Mouse (Mus musculus) monocyte, adult 2 months (primary cell): ENCODE results near the gene Cep89.
A peak's percentile ranks its signal among the peaks of the same experiment; 100 is the strongest.

ENCODE experiments used
- DNase-seq, 2 experiments: peaks; one replicate each; pipeline ENCODE4 v3.0.0; 2022; ENCODE audit warnings: low spot score in 2 of 2, low read depth in 1 of 2

The Cep89 gene

DNA sequence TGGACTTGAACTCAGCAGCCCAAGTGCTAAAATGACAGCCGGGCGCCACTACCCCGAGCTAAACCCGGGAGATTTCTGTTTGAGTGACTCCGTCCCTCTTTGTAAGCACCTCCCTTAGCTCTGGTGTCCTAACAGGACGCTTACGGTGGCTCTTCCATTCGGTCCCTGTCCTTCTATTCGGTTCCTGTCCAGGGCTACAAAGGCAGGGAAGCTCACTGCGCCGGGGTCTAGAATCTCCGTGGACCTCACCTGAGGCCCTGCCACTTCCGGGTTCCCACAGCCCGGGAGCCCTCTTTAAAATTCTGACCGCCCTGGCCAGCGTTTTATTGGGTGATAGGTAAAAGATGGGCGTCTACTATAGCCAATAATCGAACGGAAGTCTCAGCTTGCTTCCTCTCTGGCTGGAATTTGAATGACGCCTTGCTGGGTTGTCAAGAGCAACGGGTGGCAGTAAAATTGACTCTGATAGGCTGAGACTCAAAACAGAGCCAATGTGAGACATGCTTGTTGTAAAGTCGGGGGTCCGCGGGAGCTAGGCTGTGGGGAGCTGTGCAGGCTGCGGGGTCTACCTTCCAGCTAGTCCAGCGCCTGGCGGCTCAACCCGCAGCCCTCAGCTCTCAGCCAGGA is at the start of gene Cep89, which contains the start of gene Faap24:
Gene Cep89, plus strand, starts transcription at position 494 of the 627 bp plus-strand sequence.
Gene Faap24, minus strand, starts transcription at position 295 of the 627 bp plus-strand sequence.
- DNase-seq: peak; percentile 84 to 88

DNA sequence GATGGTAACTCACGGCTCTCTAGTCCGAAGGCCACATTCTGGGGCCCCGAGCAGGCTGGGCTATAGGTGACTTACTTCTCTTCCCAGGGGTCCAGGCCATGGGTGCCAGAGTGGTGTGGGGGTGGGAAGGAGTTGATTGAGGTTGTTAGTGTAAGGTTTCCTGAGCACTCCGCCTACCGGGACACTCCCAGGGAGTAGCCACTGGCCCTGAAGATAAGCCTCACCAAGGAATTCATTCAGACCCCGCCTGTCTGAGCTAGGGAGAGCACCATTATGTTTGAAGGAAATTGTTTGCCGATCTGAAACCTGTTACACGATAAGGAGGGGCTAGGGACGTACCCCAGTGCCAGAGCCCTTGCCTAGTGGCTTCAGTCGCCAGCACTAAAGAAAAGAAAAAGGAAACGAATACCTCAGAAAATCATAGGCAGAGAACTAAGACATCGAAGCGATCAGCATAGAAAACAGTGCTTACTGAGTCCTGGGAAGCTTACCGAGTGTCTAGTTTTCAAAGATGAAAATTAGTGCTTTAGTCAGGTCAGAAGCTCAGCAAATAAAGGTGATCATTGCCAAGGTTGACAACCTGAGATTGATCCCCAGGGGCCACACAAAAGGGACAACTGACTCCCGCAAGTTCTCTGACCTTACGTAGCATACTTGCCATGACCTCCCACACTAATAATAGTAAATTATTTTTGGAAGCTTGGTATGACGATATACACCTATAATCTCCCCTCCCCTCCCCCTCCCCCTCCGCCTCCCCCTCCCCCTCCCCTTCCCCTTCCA is 48.7 kb upstream of the Cep89 start:
- no peak for DNase-seq

DNA sequence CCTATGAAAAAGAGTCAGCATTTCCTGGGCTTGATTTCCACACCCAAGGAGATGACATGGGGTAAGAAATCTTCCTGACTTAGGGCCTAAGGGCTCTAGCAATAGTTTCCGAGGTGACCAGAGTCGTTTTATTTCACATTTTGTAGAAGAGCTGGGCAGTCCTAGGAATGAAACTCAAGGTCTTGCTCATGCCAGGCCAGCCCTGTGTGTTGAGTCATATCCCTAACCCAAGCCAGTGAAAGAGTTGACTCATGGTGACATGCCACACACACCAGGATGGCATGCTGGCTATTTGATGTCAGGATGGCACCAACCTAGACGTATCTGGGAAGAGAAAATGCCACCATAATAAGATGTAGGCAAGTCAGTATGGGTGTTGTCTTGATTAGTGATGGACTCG is 47.8 kb upstream of the Cep89 start:
- no peak for DNase-seq

DNA sequence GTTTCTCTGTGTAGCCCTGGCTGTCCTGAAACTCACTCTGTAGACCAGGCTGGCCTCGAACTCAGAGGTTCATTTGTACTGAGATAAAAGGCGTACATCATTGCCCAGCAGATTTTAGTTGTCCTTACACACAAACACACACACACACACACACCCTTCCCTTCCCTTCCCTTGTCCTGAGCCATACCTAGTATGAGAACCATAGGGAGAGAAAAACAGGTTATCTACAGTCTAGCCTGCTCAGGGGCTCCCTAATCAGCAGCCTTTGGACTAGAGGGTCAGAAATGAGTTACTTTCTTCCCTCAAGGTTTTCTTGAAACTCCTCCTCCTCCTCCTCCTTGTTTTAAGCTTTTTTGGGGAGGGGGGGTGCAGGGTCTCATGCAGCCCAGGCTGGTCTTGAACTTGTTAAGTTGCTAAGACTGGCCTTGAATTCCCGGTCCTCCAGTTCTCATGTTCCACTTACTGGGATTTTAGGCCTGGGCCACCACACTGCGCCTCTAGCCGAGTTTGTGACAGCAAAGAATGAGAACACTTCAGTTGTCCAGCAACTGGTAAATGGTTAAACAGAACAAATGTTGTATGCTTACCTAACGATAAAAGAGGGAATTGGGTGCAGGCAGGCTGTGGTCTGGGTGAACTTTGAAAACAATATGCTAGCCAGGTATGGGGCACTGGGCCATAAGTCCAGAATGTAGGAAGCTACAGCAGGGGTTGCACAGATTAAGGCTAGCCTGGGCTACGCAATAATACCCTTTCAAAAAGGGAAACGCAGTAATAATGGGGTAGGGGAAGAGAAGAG is 46.8 kb upstream of the Cep89 start:
- no peak for DNase-seq

DNA sequence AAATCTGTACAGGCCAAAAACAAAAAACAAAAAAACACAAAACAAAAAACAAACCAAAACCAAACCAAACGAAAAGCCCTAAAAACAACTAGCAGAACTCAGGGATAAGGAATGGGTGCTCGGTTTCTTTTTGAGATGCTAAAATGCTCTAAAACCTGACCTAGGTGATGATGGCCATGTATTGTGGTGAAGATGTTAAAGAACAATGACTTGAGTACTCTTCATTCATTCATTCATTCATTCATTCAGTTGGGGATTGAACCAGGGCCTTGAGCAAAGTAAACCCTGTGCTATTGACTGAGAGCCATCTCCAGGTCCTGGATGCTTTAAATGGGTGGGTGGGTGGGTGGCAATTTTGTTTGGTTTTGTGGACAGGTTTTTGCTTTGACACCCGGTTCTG is 45.7 kb upstream of the Cep89 start:
- no peak for DNase-seq

DNA sequence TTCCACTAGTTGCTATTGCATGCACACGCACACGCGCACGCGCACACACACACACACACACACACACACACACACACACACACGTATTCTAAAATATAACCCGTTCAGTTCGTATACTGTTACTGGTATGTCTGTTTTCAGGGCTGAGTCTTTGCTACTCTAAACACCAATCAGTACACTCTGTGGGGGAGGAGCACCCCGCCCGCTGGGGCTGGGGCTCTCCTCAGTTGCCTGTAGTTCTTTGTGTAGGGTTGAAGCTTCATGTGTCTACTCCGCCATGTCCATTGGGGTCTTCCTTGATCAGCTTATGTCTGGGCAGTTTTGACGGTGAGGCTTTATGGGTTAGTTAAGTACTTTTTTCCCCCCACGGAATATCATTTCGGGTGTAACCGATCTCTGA is 43.5 kb upstream of the Cep89 start:
- DNase-seq: no peak

DNA sequence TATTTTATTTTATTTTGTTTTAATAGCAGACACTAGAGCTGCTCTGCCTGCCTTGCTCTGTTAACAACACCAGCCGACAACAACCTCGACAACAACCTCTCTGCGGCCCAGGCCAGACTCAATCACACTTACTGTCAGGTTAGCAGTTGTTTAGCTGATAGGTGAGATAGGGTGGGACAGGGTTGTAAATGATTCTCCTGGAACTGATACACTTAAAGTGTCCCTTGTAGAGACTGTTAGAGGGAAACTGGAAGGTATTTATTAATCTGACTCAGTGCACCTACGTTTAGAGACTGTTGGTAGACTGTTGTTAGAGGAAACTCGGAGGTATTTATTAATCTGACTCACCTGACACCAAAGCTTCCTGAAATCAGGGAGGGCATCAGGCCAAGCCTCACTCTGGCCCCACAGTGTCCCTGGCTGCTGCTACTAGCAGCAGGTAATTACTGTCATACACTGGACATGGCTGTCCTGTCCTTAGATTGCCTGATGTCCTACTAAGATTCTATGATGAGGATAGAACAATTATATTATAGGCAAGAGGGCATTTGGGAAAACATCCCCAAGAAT is 41.4 kb upstream of the Cep89 start:
- no peak for DNase-seq

DNA sequence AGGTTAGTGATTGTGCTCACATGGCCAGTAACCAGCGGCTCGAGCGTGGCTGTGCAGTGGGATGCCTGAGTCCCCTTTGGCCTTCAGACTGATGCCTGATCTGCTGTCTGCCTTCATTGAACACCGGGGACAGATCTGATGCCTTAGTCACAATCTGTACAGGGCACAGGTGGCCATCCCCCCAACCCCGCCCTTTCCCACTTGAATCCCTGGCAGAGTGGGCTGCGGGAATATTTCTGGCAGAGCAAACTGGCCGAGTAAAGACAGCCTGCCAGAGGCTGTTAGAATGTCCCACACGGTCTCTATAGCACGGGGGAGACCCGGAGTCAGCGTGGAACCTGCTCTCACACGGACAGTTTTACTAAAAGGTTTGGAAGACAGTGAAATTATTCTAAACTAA is 39.2 kb upstream of the Cep89 start:
- no peak for DNase-seq

DNA sequence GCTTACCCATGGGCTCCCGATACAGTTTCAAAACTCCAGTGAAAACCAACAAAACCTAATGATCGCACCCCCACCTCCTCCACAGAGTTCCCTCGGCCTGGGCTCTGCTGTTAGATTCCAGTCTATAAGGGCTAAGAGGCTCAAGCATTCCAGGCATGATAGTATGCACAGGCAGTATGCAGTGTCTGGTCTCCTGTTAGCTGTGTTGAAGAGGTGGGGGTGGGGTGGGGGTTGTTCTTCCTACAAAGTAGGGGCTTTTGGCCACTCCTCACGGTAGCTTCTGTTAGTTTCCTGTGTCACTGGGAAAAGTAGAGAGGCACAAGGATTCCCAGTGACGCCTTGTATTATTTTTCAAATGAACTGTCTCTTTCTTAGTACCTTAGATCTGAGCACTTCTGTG is 34.6 kb upstream of the Cep89 start:
- DNase-seq: no peak

DNA sequence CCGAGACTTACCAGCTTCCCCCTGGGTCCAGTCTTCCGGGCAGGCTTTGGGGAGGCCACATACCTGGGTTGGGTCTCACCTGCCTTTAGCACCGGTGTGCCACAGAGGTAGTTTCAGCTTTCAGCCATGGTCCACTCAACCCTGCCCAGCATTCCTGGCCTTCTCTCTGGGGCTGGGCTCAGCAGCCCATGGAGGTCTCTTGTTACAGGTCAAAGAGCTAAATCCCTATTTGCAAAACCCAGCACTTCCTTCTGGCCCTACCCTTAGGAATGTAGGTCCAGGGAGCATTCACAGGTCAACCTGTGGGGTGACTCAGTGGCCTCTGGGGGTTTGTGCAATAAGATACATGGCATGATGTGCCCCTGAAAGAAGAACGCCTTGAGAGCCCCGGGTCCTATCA is 34.0 kb upstream of the Cep89 start:
- no peak for DNase-seq

DNA sequence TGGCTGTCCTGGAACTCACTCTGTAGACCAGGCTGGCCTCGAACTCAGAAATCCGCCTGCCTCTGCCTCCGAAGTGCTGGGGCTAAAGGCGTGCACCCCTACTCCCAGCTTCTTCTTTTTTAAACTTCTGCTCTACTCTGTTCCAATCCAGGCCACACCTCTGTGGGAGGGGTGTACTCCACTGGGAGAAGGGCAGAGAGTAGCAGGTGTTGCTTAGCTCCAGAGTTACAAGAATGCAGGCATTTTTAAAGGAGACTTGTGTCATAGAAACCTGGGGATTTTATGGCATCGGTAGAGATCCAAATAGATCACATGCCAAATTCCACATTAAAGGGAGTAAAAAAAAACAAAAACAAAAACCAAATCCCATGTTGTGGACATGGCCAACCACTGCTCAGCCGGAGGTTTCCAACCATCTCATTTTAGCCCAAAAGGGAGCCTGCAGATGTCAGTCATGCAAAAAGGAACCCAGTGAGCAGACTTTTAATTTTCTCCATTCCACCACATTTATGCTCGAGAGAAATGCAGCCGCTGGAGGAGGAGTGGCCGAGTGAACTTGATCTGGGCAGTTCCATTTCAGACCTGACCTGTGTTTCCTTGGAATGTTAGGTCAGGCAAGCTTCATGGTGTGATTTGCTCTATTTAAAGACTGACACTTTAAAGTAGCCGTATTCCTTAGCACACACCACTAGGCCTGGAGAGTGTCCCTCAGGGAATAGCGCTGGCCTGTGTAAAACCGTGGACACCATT is 31.5 kb upstream of the Cep89 start:
- no peak for DNase-seq

DNA sequence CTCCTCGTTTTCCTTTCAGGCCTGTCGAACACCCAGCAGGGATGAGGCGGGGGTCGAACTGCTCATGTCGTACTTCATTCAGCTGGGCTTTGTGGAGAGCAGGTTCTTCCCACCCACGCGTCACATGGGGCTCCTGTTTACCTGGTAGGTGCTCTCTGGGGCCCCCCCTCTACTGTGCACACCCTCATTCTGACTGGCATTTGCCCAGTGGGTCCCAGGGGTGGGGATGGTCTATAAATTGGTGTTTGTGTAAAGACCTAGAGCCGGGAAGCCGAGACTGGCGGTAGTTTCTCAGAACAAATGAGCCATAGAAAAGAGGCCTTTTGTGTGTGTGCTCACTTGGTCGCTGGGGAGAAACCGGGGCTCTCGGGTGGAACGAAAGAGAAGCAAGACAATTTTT is 25.7 kb upstream of the Cep89 start:
- no peak for DNase-seq

DNA sequence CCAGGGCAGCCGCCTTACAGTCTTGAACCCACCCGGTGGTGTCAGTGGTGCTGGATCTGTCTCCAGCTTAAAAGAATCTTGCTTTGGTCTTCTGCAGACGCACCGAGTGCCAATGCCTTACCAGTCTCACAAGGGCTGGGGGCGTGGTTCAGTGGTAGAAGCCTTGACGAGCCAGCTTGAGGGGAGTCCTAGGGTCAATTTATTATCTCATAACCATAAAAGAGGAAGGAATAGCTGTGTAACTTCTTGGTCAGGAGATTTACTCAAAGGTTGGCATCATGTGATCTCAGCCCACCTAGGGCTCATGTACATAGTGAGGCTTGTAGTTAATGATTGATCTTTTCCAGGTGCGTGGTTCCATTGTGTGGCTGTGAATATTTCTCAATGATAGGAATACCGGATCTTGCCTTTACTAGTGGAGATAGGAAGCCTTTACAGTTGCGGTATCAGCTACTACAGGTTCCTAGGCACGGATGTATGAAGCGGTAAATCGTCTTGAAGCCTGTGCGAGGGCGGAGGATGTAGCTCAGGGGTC is 24.3 kb upstream of the Cep89 start:
- no peak for DNase-seq

DNA sequence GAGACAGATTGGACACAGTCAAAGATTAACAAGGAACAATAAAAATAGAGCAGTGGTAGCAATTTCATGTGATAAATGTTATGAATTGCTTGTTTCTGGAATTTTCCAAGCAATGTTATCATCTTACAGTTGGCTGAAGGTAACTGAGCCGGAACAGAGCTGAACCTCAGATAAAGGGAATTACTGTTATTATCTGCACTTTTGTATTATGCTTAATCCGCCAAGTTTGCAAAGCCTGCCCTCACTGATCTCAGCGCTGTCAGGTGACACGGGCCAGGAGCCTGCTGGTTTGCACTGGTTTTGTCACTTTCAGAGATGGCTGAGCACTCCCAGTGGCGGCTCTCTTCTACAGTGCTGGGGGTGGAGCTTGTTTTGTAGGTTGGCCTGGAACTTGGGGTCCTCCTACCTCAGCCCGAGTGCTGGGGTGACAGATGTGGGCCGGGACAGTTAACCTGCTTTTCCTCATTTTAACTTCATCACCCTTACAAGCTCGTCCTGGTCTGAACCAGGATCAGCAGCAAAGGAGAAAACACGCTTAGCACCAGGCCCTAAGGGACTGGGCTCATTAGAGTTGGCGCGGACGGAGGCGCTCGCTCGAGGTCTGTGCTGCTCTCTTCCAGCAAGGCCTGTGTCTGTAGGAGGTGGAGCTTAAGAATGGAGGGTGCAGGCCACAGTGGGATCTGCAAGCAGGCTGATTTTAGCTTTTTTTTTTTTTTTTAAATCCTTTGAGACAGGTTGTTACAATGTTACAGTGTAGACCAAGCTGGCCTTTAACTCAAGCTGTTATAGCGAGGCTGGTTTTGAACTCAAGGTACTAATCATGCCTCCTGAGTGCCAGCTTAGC is 23.5 kb upstream of the Cep89 start:
- DNase-seq: no peak

DNA sequence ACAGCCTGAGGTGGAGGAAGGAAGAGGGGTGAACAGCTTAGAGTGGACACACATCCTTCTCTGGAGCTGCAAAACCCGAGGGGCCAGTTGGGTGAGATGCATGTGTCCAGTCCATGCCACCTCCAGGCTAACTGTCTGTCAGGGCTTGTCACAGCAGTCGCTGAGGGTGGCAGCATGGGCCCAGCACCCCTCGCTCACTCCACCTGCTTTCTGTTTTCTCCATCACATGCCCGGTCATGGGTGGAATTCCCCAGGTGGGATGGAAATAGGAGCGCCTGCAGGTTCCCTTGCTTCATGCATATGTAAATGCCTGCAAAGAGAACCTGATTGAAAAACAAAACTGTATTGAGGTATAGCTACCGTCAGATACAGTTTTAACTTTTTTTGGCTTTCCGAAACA is 22.6 kb upstream of the Cep89 start:
- DNase-seq: no peak

DNA sequence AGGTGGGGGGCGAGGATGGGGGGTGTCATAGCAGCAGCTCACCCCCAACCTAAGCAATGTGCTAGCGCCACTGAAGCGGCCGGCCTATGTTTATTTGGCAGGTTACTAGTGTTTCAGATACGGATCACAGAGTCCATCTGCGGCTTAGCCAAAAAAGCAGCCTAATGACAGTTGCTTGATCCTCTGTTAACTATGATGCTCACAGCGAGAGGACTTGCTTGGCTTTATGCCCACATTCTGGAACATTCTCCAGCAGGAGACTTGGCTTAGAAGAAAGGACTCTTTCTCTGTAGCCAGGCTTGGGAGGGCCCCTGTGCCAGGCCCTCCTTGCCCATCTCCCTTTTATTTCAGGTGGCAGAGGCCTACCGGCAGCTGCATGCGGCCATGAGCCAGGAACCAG is 20.2 kb upstream of the Cep89 start:
- no peak for DNase-seq

DNA sequence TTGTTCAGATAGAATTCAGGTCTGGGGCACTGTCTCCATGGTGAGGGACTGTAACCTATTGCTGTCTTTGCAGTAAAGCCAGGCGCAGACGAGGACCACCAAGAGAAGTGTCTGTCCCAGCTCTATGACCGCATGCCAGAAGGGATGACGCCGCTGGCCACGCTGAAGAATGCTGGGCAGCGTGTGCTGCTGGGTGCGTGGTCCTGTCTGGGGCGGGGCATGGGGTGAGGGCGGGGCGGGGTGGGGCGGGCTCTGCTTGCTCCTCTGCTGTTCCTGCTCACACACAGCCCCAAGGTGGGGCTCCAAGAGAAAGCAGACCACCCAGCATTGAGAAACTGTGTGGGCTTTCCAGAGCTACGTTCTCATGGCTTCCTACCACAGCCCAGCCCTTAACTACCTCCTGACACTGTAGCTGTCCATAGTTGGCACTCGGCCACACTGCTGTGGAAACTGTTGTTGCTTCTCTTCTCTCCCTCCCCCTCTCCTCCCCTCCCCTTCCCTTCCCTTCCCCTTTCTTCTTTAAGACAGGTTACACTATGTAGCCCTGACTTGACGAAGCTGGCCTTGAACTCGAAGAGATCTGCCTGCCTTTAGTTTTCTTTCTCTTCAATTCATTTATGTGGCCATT is 17.2 kb upstream of the Cep89 start:
- no peak for DNase-seq

DNA sequence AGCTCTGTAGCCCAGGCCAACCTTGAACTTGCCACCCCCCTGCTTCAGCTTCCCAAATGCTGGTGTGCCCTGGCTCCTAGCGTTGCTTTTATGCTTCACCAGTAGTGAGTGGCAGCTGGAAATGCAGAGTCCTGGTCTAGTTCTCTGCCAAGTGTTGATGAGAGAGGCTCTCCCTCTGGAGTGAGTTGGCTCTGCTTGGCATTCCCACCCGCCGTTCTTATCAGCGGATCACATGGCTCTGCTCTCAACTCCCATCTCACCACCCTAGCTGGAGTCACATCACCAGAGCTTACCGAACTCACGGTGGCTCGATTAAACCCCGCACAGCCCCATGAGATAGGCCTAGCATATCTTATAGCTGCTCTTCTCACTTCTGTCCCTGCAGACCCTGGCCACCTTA is 16.5 kb upstream of the Cep89 start:
- DNase-seq: no peak

DNA sequence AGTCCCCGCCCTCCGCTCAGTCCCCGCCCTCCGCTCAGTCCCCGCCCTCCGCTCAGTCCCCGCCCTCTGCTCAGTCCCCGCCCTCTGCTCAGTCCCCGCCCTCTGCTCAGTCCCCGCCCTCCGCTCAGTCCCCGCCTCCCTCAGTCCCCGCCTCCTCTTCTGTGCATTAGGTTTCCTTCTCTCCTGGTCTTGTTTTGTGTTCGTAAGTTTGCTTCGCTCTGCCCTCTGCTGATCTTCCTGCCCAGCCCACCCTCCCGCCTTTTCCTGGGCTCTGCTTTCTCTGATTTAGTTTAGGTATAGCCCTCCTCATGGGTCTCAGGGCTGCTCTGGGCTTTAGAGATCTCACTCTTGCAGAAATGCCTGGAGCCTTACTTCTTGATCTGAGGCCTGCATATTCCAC is 15.0 kb upstream of the Cep89 start:
- no peak for DNase-seq
